Mouse (Mus musculus) CH12.LX (cell line): ENCODE results near the gene Runx2.

Experiments used
- CHD1 ChIP-seq: IDR thresholded peaks from 2 replicates; pipeline ENCODE4 v1.6.1; 2012; ENCODE audit warnings: low read depth, low read length, improper control_type of control experiment, inconsistent platforms
- CTCF ChIP-seq, 2 experiments: IDR thresholded peaks in 1 of 2; conservative IDR thresholded peaks in 1 of 2; 2 replicates each; pipeline ENCODE4 v1.5.1; 2011 to 2012; ENCODE audit warnings: low read depth in 2 of 2, low read length in 2 of 2, improper control_type of control experiment in 1 of 2, inconsistent platforms in 1 of 2, mild to moderate bottlenecking in 1 of 2, moderate library complexity in 1 of 2
- E2F4 ChIP-seq: IDR thresholded peaks from 2 replicates; pipeline ENCODE4 v1.6.1; 2011; ENCODE audit warnings: low read depth, low read length, improper control_type of control experiment; ENCODE audit not compliant: insufficient replicate concordance
- EP300 ChIP-seq: IDR thresholded peaks from 2 replicates; pipeline ENCODE4 v1.6.1; 2011; ENCODE audit warnings: low read length, improper control_type of control experiment
- MAFK ChIP-seq: IDR thresholded peaks from 2 replicates; pipeline ENCODE4 v1.6.1; 2011; ENCODE audit warnings: low read length, improper control_type of control experiment; ENCODE audit not compliant: insufficient replicate concordance
- MAX ChIP-seq: IDR thresholded peaks from 2 replicates; pipeline ENCODE4 v1.6.1; 2011; ENCODE audit warnings: low read length, improper control_type of control experiment
- MYC ChIP-seq: IDR thresholded peaks from 2 replicates; pipeline ENCODE4 v1.6.1; 2011; ENCODE audit warnings: low read depth, mild to moderate bottlenecking, improper control_type of control experiment, low read length
- POLR2A ChIP-seq: IDR thresholded peaks from 2 replicates; pipeline ENCODE4 v1.6.1; 2011; ENCODE audit warnings: low read depth, mild to moderate bottlenecking, improper control_type of control experiment, low read length
- UBTF ChIP-seq: IDR thresholded peaks from 2 replicates; pipeline ENCODE4 v1.6.1; 2012; ENCODE audit warnings: low read depth, mild to moderate bottlenecking, inconsistent platforms, low read length, improper control_type of control experiment, moderate library complexity
- USF1 ChIP-seq: IDR thresholded peaks from 2 replicates; pipeline ENCODE4 v1.6.1; 2014; ENCODE audit warnings: low read depth, mild to moderate bottlenecking, inconsistent platforms, low read length, improper control_type of control experiment
- USF2 ChIP-seq: conservative IDR thresholded peaks from 2 replicates; pipeline ENCODE4 v1.6.1; 2011; ENCODE audit warnings: low read depth, low read length, improper control_type of control experiment
- ZC3H11A ChIP-seq: IDR thresholded peaks from 2 replicates; pipeline ENCODE4 v1.6.1; 2012; ENCODE audit warnings: low read depth, mild to moderate bottlenecking, inconsistent platforms, low read length, improper control_type of control experiment
- ZKSCAN1 ChIP-seq: IDR thresholded peaks from 2 replicates; pipeline ENCODE4 v1.6.1; 2012; ENCODE audit warnings: low read depth, inconsistent platforms, low read length, improper control_type of control experiment, borderline replicate concordance
- ZNF384 ChIP-seq: IDR thresholded peaks from 2 replicates; pipeline ENCODE4 v1.6.1; 2012; ENCODE audit warnings: low read depth, low read length, improper control_type of control experiment, inconsistent platforms

DNA sequence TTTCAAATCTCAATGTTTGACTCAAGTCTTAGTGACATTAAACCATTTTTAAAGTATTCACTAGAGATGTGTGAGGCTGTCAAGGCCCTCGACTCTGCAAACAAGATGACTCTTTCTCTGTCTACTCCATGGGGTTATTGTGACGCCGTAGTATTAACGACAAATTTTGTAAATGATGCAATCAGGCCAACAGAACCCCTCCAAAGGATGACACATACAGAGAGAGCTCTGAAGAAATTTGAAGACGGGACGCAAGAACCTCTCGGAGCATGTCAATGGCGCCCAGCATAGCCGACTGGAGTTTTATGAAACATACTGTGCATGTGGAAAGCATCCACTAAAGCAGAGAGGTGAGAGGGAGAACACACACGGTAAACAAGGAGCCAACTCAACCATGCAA lies 117.5 kb downstream of the Runx2 start:
- TF ChIP-seq MAFK (no peak), CTCF (conservative IDR thresholded peaks at IDR 0.05 in 1 of 2, IDR thresholded peaks at IDR 0.05 in 1 of 2; ENCODE audit: low read depth in 2 of 2, low read length in 2 of 2) (no peak), USF2 (no peak), MAX (no peak), POLR2A (no peak), ZNF384 (no peak), ZKSCAN1 (no peak), E2F4 (no peak), UBTF (no peak), CHD1 (no peak), EP300 (no peak), MYC (no peak), ZC3H11A (no peak), USF1 (no peak)
